Mouse (Mus musculus) stomach, postnatal 0 days (tissue): ENCODE results near the gene Rln1.

ENCODE experiments used
- CTCF ChIP-seq: IDR thresholded peaks from 2 replicates; pipeline ENCODE4 v1.5.1; 2016; ENCODE audit warnings: antibody characterized with exemption, low read depth, mild to moderate bottlenecking, moderate library complexity
- EP300 ChIP-seq: optimal IDR thresholded peaks from 2 replicates; pipeline ENCODE3; 2016; ENCODE audit warnings: antibody characterized with exemption

DNA sequence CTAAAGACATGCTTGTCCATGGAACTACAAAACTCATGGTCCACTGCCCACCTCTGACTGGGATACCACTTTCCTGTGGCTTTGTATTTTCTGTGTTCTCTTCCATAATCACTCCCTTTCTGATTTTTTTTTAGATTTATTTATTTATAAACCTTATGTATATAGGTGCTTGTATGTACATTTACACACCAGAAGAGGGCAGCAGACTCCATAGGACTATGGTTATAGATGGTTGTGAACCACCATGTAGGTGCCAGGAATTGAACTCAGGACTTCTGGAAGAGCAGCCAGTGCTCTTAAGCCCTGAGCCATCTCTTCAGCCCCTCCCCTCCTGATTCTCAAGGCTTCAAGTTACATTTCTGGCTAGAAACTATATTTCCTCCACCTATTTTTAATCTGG, 25.6 kb downstream of the Rln1 start:
- peak; percentile 45 for TF ChIP-seq CTCF
- TF ChIP-seq EP300 = no peak
